Mouse (Mus musculus) forebrain, embryonic 12.5 days (tissue): Measurements from ENCODE around the gene Cd5. TPM values are rescaled to one million over a fixed set of nuclear protein-coding genes. Genes with fewer than 3 reads are reported as not detected.

Experiments
- ATAC-seq: fragments of 200-750 bp; cut with Nextera tagmentation; 2 replicates; pipeline ENCODE4 v1.8.0; 2017; ENCODE audit warnings: moderate TSS enrichment; ENCODE audit not compliant: low FRiP score
- H3K27ac ChIP-seq: fragments of 300-500 bp; sonication (generic); 2 replicates; pipeline ENCODE4 v1.5.1; 2016; ENCODE audit warnings: mild to moderate bottlenecking
- H3K27me3 ChIP-seq: fragments of 300-500 bp; sonication (generic); 2 replicates; pipeline ENCODE4 v1.6.1; 2016; ENCODE audit warnings: mild to moderate bottlenecking
- H3K36me3 ChIP-seq: fragments of 300-500 bp; sonication (generic); replicated peaks from 2 replicates; pipeline ENCODE4 v1.6.1; 2016; ENCODE audit warnings: mild to moderate bottlenecking
- H3K4me1 ChIP-seq: fragments of 300-500 bp; sonication (generic); 2 replicates; pipeline ENCODE4 v1.6.1; 2016
- H3K4me2 ChIP-seq: fragments of 300-500 bp; sonication (generic); 2 replicates; pipeline ENCODE4 v1.6.1; 2016; ENCODE audit warnings: mild to moderate bottlenecking, moderate library complexity
- H3K4me3 ChIP-seq: fragments of 300-500 bp; sonication (generic); replicated peaks from 2 replicates; pipeline ENCODE4 v1.5.1; 2016; ENCODE audit warnings: mild to moderate bottlenecking
- H3K9ac ChIP-seq: fragments of 300-500 bp; sonication (generic); 2 replicates; pipeline ENCODE4 v1.6.1; 2016; ENCODE audit warnings: mild to moderate bottlenecking
- H3K9me3 ChIP-seq: fragments of 300-500 bp; sonication (generic); 2 replicates; pipeline ENCODE4 v1.6.1; 2016
- WGBS: fragments of 180-500 bp; shearing (Covaris S2); methylation state at CpG from one replicate; pipeline ENCODE4 v1.1.7; 2016; 5-methylcytosine and 5-hydroxymethylcytosine counted together
- polyA plus RNA-seq: library from polyadenylated mRNA; unstranded; fragments of >200 nt; fragmentation: Nextera tagmentation; extraction: Ambion mirVana; gene quantifications from 2 replicates; pipeline ENCODE4 v1.2.1, GENCODE M21; 2016

Gene Cd5
- polyA plus RNA-seq, 1 experiment from 2014 or later = not detected

- no peaks in the 10 kb centered on the region; the same call in 1 of the 2 replicates for H3K27me3 ChIP-seq
- no peak overlapping the region for H3K27ac ChIP-seq
- no peak overlapping the region for H3K4me2 ChIP-seq
- H3K9ac ChIP-seq = no peak overlapping the region
- WGBS = 94% methylated on average over 5 of the region's 5 CpGs
- no peaks in the 10 kb centered on the region for H3K9me3 ChIP-seq
- peaks cover 6% of the 10 kb centered on the region; the same call in 1 of the 2 replicates for H3K4me1 ChIP-seq
- H3K4me3 ChIP-seq = no peak overlapping the region
- no peak for ATAC-seq
- H3K36me3 ChIP-seq = no peaks in the 10 kb centered on the region
Observed at GRCm38 (mm10) chr19:10752646-10753045, 13.8 kb upstream of the Cd5 start.

- no peak overlapping the region for H3K9ac ChIP-seq
- H3K9me3 ChIP-seq = no peaks in the 10 kb centered on the region
- H3K4me3 ChIP-seq = no peak overlapping the region
- ATAC-seq = no peak
- H3K4me1 ChIP-seq = peaks cover 6% of the 10 kb centered on the region; the same call in 1 of the 2 replicates
- whole genome bisulfite sequencing = 87% methylated on average over 6 of the region's 6 CpGs
- H3K27ac ChIP-seq = no peak overlapping the region
- no peak overlapping the region for H3K4me2 ChIP-seq
- H3K36me3 ChIP-seq = no peaks in the 10 kb centered on the region
- H3K27me3 ChIP-seq = no peaks in the 10 kb centered on the region; the same call in 1 of the 2 replicates
Observed at GRCm38 (mm10) chr19:10752106-10752505, 13.3 kb upstream of the Cd5 start.

GRCm38 (mm10) chr19:10751607-10752006, 12.8 kb upstream of the Cd5 start:
- Histone ChIP-seq H3K4me2 (no peak overlapping the region), H3K27ac (no peak overlapping the region), H3K36me3 (no peaks in the 10 kb centered on the region), H3K9ac (no peak overlapping the region), H3K4me1 (peaks cover 6% of the 10 kb centered on the region; the same call in 1 of the 2 replicates), H3K27me3 (no peaks in the 10 kb centered on the region; the same call in 1 of the 2 replicates), H3K9me3 (no peaks in the 10 kb centered on the region), H3K4me3 (no peak overlapping the region)
- ATAC-seq = no peak
- 94% methylated on average over 1 of the region's 1 CpGs for WGBS

- Histone ChIP-seq H3K4me3 (no peak overlapping the region), H3K9ac (no peak overlapping the region), H3K27ac (no peak overlapping the region), H3K4me2 (no peak overlapping the region), H3K27me3 (no peaks in the 10 kb centered on the region; the same call in 1 of the 2 replicates), H3K4me1 (peaks cover 6% of the 10 kb centered on the region; the same call in 1 of the 2 replicates), H3K36me3 (no peaks in the 10 kb centered on the region), H3K9me3 (no peaks in the 10 kb centered on the region)
- no peak for ATAC-seq
- 89% methylated on average over 6 of the region's 6 CpGs for WGBS
Observed at GRCm38 (mm10) chr19:10750161-10750560, 11.4 kb upstream of the Cd5 start.

- 87% methylated on average over 6 of the region's 6 CpGs for WGBS
- ATAC-seq = no peak
- H3K4me1 ChIP-seq = peaks cover 6% of the 10 kb centered on the region; the same call in 1 of the 2 replicates
Observed at GRCm38 (mm10) chr19:10749295-10749694, 10.5 kb upstream of the Cd5 start.

GRCm38 (mm10) chr19:10748401-10749102, 9.8 kb upstream of the Cd5 start:
- H3K36me3 ChIP-seq = no peaks in the 10 kb centered on the region
- peaks cover 6% of the 10 kb centered on the region; the same call in 1 of the 2 replicates for H3K4me1 ChIP-seq
- no peak overlapping the region for H3K4me2 ChIP-seq
- ATAC-seq = no peak
- no peaks in the 10 kb centered on the region; the same call in 1 of the 2 replicates for H3K27me3 ChIP-seq
- H3K4me3 ChIP-seq = no peak overlapping the region
- no peak overlapping the region for H3K9ac ChIP-seq
- no peak overlapping the region for H3K27ac ChIP-seq
- WGBS = 60% methylated on average over 11 of the region's 11 CpGs
- no peaks in the 10 kb centered on the region for H3K9me3 ChIP-seq

More at GRCm38 (mm10) chr19:10749295-10749694, 10.5 kb upstream of the Cd5 start:
- Histone ChIP-seq H3K36me3 (no peaks in the 10 kb centered on the region), H3K27ac (no peak overlapping the region), H3K27me3 (no peaks in the 10 kb centered on the region; the same call in 1 of the 2 replicates), H3K4me3 (no peak overlapping the region), H3K9ac (no peak overlapping the region), H3K4me2 (no peak overlapping the region), H3K9me3 (no peaks in the 10 kb centered on the region)

GRCm38 (mm10) chr19:10747718-10748117, 8.9 kb upstream of the Cd5 start:
- Histone ChIP-seq H3K4me1 (peaks cover 6% of the 10 kb centered on the region; the same call in 1 of the 2 replicates), H3K27ac (no peak overlapping the region), H3K9ac (no peak overlapping the region), H3K4me3 (no peak overlapping the region), H3K27me3 (no peaks in the 10 kb centered on the region; the same call in 1 of the 2 replicates), H3K36me3 (no peaks in the 10 kb centered on the region), H3K9me3 (no peaks in the 10 kb centered on the region), H3K4me2 (no peak overlapping the region)
- ATAC-seq = no peak
- WGBS = 89% methylated on average over 6 of the region's 6 CpGs

- Histone ChIP-seq H3K9me3 (no peaks in the 10 kb centered on the region), H3K4me2 (no peak overlapping the region), H3K4me3 (no peak overlapping the region), H3K27me3 (no peaks in the 10 kb centered on the region; the same call in 1 of the 2 replicates), H3K36me3 (no peaks in the 10 kb centered on the region), H3K27ac (no peak overlapping the region), H3K4me1 (peaks cover 6% of the 10 kb centered on the region; the same call in 1 of the 2 replicates), H3K9ac (no peak overlapping the region)
- 87% methylated on average over 7 of the region's 7 CpGs for whole genome bisulfite sequencing
- ATAC-seq = no peak
Observed at GRCm38 (mm10) chr19:10747182-10747581, 8.4 kb upstream of the Cd5 start.

GRCm38 (mm10) chr19:10742565-10742964, 3.8 kb upstream of the Cd5 start:
- WGBS = 95% methylated on average over 3 of the region's 3 CpGs
- Histone ChIP-seq H3K36me3 (no peaks in the 10 kb centered on the region), H3K27me3 (no peaks in the 10 kb centered on the region), H3K9me3 (no peaks in the 10 kb centered on the region), H3K4me3 (no peak overlapping the region), H3K4me2 (no peak overlapping the region), H3K27ac (no peak overlapping the region), H3K9ac (no peak overlapping the region), H3K4me1 (no peaks in the 10 kb centered on the region)
- ATAC-seq = no peak

GRCm38 (mm10) chr19:10742145-10742544, 3.3 kb upstream of the Cd5 start:
- no peaks in the 10 kb centered on the region for H3K36me3 ChIP-seq
- no peak for ATAC-seq
- no peaks in the 10 kb centered on the region for H3K4me1 ChIP-seq
- H3K9ac ChIP-seq = no peak overlapping the region
- H3K27me3 ChIP-seq = no peaks in the 10 kb centered on the region
- 90% methylated on average over 6 of the region's 6 CpGs for WGBS
- H3K4me3 ChIP-seq = no peak overlapping the region
- H3K4me2 ChIP-seq = no peak overlapping the region
- no peak overlapping the region for H3K27ac ChIP-seq
- no peaks in the 10 kb centered on the region for H3K9me3 ChIP-seq

GRCm38 (mm10) chr19:10740641-10741440, 2.0 kb upstream of the Cd5 start:
- 50% methylated on average over 11 of the region's 11 CpGs for WGBS
- Histone ChIP-seq H3K9ac (no peak overlapping the region), H3K4me2 (no peak overlapping the region), H3K4me1 (no peaks in the 10 kb centered on the region), H3K27me3 (no peaks in the 10 kb centered on the region), H3K36me3 (no peaks in the 10 kb centered on the region), H3K27ac (no peak overlapping the region), H3K9me3 (no peaks in the 10 kb centered on the region), H3K4me3 (no peak overlapping the region)
- no peak for ATAC-seq

- Histone ChIP-seq H3K27me3 (no peaks in the 10 kb centered on the region), H3K27ac (no peak overlapping the region)
- WGBS = 94% methylated on average over 4 of the region's 4 CpGs
Observed at GRCm38 (mm10) chr19:10739916-10740315, 1.1 kb upstream of the Cd5 start.

More at GRCm38 (mm10) chr19:10739916-10740315, 1.1 kb upstream of the Cd5 start:
- Histone ChIP-seq H3K4me1 (no peaks in the 10 kb centered on the region), H3K9ac (no peak overlapping the region), H3K4me2 (no peak overlapping the region), H3K4me3 (no peak overlapping the region), H3K36me3 (no peaks in the 10 kb centered on the region), H3K9me3 (no peaks in the 10 kb centered on the region)
- no peak for ATAC-seq
